Mouse (Mus musculus) intestine, embryonic 14.5 days (tissue): ENCODE data around the gene Echdc3. TPM values are rescaled to one million over a fixed set of nuclear protein-coding genes. Genes with fewer than 3 reads are reported as not detected.

Experiments used
- ATAC-seq: fragments of 200-750 bp; cut with Nextera tagmentation; replicated peaks from 2 replicates; pipeline ENCODE4 v1.8.0; 2017; ENCODE audit warnings: low read depth, moderate number of reproducible peaks, moderate TSS enrichment, moderate library complexity; ENCODE audit not compliant: low FRiP score, low TSS enrichment
- DNase-seq: peaks from one replicate; pipeline ENCODE4 v3.0.0-alpha.2; 2018; ENCODE audit warnings: low spot score
- H3K27ac ChIP-seq: fragments of 300-500 bp; sonication (generic); 2 replicates; pipeline ENCODE4 v1.5.1; 2014; ENCODE audit warnings: low read depth, mild to moderate bottlenecking, control low read depth
- H3K27me3 ChIP-seq: fragments of 300-500 bp; sonication (generic); replicated peaks from 2 replicates; pipeline ENCODE4 v1.6.1; 2014; ENCODE audit warnings: low read length, control low read depth; ENCODE audit not compliant: control insufficient read depth, insufficient read depth
- H3K36me3 ChIP-seq: fragments of 300-500 bp; sonication (generic); 2 replicates; pipeline ENCODE4 v1.6.1; 2014; ENCODE audit warnings: low read length, control low read depth; ENCODE audit not compliant: control insufficient read depth, insufficient read depth
- H3K4me1 ChIP-seq: fragments of 300-500 bp; sonication (generic); replicated peaks from 2 replicates; pipeline ENCODE4 v1.6.1; 2014; ENCODE audit warnings: low read length, control low read depth, mixed read lengths; ENCODE audit not compliant: control insufficient read depth, insufficient read depth
- H3K4me2 ChIP-seq: fragments of 300-500 bp; sonication (generic); 2 replicates; pipeline ENCODE4 v1.6.1; 2014; ENCODE audit warnings: low read length
- H3K4me3 ChIP-seq: fragments of 300-500 bp; sonication (generic); 2 replicates; pipeline ENCODE4 v1.5.1; 2014; ENCODE audit warnings: low read depth, low read length, control low read depth, mixed read lengths
- H3K9ac ChIP-seq: fragments of 300-500 bp; sonication (generic); 2 replicates; pipeline ENCODE4 v1.6.1; 2014; ENCODE audit warnings: mild to moderate bottlenecking, low read length
- H3K9me3 ChIP-seq: fragments of 300-500 bp; sonication (generic); 2 replicates; pipeline ENCODE4 v1.6.1; 2016; ENCODE audit warnings: low read length, control low read depth; ENCODE audit not compliant: control insufficient read depth
- WGBS: fragments of 180-500 bp; shearing (Covaris S2); extraction: QIAGEN DNeasy Blood & Tissue Kit; methylation state at CpG from one replicate; pipeline ENCODE4 v1.1.7; 2014; 5-methylcytosine and 5-hydroxymethylcytosine counted together
- polyA plus RNA-seq: library from polyadenylated mRNA; unstranded; fragments of >200 nt; fragmentation: Nextera tagmentation; extraction: Ambion mirVana; gene quantifications from 2 replicates; pipeline ENCODE4 v1.2.1, GENCODE M21; 2014

Echdc3 gene
- polyA plus RNA-seq, 1 experiment from 2014 or later: 11.3 TPM

DNA sequence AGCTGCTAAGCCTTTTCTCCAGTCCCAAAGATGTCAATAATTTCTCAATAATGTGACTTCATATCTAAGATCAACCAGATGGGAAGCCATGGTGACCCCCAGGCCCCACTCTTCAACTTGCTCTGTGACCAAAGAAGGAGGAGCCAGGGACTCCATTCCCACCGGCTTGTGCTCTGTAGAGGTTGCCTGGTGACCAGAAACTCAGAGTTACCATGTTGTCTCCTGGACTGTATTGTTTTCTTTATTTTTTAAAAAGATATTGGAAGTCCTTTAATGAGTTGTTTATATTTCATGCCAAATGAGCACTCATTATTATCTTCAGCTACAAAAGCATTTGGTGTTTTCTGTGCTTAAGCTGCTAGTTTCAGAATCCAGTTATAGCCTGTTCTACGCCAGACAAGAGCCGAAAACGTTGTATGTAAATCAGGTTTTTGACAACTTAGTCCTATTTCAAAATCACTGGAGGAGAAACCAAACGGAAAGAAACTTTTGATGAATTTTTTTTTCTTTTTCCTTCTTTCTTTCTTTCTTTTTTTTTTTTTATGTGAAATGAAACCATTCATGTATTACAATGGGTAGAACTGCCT is 42.7 kb upstream of the Echdc3 start:
- H3K27ac ChIP-seq: no peak overlapping the region
- no peak for DNase-seq

DNA sequence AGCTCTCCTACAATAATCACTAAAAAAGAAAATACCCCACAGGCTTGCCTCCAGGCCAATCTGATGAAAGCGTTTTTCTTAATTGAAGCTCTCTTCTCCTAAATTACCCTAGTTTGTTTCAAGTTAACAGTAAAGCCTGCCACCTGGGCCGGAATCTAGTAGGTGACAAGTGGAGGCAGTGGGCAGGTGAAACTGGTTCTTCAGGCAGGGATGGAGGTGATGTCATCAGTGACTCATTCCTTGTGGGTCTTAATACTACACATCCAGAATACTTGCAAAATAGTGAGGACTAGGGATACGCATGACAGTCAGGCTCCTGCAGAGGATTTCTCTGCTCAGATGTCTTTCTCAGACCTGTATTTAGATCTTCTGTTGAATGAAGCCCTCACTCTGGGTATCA is 39.7 kb upstream of the Echdc3 start:
- DNase-seq (no peak), ATAC-seq (no peak)
- Histone ChIP-seq H3K36me3 (no peaks in the 10 kb centered on the region), H3K4me2 (no peak overlapping the region), H3K4me3 (no peak overlapping the region), H3K9ac (no peak overlapping the region), H3K27ac (no peak overlapping the region), H3K4me1 (no peaks in the 10 kb centered on the region), H3K27me3 (no peaks in the 10 kb centered on the region), H3K9me3 (no peaks in the 10 kb centered on the region)
- WGBS: 89% methylated on average over 3 of the region's 3 CpGs

More for the DNA sequence above, 42.7 kb upstream of the Echdc3 start:
- Histone ChIP-seq H3K9ac (no peak overlapping the region), H3K27me3 (no peaks in the 10 kb centered on the region), H3K9me3 (no peaks in the 10 kb centered on the region), H3K4me2 (no peak overlapping the region), H3K4me1 (no peaks in the 10 kb centered on the region), H3K4me3 (no peak overlapping the region), H3K36me3 (no peaks in the 10 kb centered on the region)
- no peak for ATAC-seq
- 90% methylated on average over 5 of the region's 5 CpGs for WGBS

DNA sequence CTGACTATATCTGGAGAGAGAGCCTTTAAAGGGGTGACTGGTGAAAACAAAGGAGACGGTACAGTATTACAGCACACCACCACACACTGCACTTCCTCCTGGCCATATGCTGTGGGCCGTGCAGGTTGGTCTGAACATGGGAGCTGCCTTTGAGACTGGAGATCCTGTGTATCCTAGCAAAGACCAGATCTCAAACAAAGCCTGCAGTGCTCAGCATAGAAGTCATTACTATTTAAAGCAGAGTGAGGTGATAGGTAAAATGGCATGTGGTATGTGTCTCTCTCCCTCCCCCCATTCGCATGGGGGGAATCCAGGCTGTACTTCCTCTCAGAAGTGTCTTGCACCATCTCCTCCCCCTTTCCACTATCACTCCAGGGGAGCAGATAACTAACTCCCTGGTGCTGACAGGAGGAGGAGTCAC is 38.3 kb upstream of the Echdc3 start:
- no peak for ATAC-seq
- no peak overlapping the region for H3K4me3 ChIP-seq
- no peak for DNase-seq
- H3K27me3 ChIP-seq: no peaks in the 10 kb centered on the region
- no peak overlapping the region for H3K27ac ChIP-seq
- WGBS: 65% methylated on average over 3 of the region's 3 CpGs
- H3K4me1 ChIP-seq: no peaks in the 10 kb centered on the region
- H3K9me3 ChIP-seq: no peaks in the 10 kb centered on the region
- no peaks in the 10 kb centered on the region for H3K36me3 ChIP-seq
- no peak overlapping the region for H3K4me2 ChIP-seq
- no peak overlapping the region for H3K9ac ChIP-seq

DNA sequence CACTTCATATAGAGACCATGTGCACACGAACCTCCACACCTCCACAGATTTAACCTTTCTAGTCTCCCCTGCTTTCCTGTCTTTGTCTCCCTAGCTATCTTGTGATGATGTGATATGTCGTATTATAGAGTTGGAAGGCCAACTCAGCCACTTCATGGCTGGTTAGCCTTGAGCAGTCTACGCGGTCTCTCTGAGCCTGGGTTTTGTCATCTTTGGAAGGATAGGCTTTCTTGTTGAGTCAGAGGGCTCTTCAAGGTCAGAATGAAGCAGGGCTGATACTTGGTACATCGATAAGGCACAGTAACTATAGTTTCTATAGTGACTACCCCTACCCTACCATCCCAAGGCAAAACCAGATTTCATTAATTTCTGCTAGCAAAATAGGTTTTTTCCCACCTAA is 28.6 kb upstream of the Echdc3 start:
- DNase-seq (no peak), ATAC-seq (no peak)
- 0 out of 2 replicates have a peak, but pooled peaks cover 3% of the 10 kb centered on the region for H3K9me3 ChIP-seq
- no peaks in the 10 kb centered on the region for H3K4me1 ChIP-seq
- no peaks in the 10 kb centered on the region for H3K27me3 ChIP-seq
- H3K4me3 ChIP-seq: no peak overlapping the region
- no peak overlapping the region for H3K9ac ChIP-seq
- H3K36me3 ChIP-seq: no peaks in the 10 kb centered on the region
- no peak overlapping the region for H3K4me2 ChIP-seq
- no peak overlapping the region for H3K27ac ChIP-seq
- 87% methylated on average over 5 of the region's 5 CpGs for WGBS

DNA sequence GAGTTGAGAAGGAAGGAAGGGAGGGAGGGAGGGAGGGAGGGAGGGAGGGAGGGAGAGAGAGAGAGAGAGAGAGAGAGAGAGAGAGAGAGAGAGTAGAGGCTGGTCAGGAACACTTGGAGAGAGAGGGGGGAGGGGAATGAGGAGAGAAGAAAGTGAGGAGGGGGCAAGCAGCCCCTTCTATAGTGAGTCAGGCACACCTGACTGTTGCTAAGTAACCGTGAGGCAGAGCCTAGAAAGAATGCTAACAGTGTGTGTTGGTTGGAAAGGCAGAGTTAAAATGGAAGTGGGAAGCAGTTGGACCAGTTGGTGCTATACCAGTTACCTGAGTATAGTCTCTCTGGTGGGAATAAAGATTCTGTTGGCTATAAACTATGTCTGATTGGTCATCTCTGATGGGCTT is 27.2 kb upstream of the Echdc3 start:
- WGBS: 64% methylated on average over 1 of the region's 1 CpGs
- Histone ChIP-seq H3K4me2 (no peak overlapping the region), H3K9me3 (no peaks in the 10 kb centered on the region), H3K4me3 (no peak overlapping the region), H3K9ac (no peak overlapping the region), H3K4me1 (no peaks in the 10 kb centered on the region), H3K36me3 (no peaks in the 10 kb centered on the region), H3K27me3 (no peaks in the 10 kb centered on the region), H3K27ac (no peak overlapping the region)
- ATAC-seq (no peak), DNase-seq (no peak)

DNA sequence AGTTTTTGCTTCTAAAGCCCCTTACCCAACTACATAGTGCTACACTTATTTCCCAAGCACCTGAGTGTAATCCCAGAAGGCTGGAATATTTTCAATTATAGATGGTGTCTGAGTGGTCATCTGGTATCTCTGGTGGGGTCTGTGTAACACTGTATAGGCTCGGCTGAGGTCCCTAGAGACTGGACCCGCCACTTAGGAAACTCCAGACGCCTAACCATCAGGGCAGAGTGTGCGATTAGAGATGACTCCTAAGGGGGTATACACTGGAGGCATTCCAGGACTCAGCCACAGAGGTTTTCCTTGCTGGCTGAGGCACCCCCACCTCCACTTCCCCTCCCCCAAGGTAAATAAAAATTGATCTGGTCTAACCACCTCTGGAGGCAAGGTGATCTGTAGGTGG is 26.5 kb upstream of the Echdc3 start:
- Histone ChIP-seq H3K9me3 (no peaks in the 10 kb centered on the region), H3K27ac (no peak overlapping the region), H3K36me3 (no peaks in the 10 kb centered on the region), H3K4me3 (no peak overlapping the region), H3K4me2 (no peak overlapping the region), H3K27me3 (no peaks in the 10 kb centered on the region), H3K4me1 (no peaks in the 10 kb centered on the region), H3K9ac (no peak overlapping the region)
- DNase-seq: no peak
- WGBS: 64% methylated on average over 4 of the region's 4 CpGs
- no peak for ATAC-seq

DNA sequence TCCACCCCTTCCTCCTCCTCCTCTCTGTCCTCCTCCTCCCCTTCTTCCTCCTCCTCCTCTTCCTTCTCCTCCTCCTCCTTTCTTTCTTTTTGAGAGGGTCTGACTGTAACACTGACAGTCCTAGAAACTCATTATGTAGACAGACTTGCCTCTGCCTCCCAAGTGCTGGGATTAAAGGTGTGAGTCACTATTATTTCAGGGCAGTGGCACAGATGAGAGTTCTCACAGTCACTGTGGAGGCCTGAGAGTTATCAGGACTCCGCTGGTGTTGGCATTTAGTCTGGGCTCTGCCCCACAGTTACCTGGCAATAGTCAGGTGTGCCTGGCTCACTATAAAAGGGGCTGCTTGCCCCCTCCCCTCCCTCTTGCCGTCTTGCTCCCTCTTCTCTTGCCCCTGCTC is 25.8 kb upstream of the Echdc3 start:
- Histone ChIP-seq H3K4me3 (no peak overlapping the region), H3K4me1 (no peaks in the 10 kb centered on the region), H3K9me3 (no peaks in the 10 kb centered on the region), H3K27me3 (no peaks in the 10 kb centered on the region), H3K9ac (no peak overlapping the region), H3K4me2 (no peak overlapping the region), H3K36me3 (no peaks in the 10 kb centered on the region), H3K27ac (no peak overlapping the region)
- ATAC-seq (no peak), DNase-seq (no peak)
- 49% methylated on average over 2 of the region's 2 CpGs for WGBS

DNA sequence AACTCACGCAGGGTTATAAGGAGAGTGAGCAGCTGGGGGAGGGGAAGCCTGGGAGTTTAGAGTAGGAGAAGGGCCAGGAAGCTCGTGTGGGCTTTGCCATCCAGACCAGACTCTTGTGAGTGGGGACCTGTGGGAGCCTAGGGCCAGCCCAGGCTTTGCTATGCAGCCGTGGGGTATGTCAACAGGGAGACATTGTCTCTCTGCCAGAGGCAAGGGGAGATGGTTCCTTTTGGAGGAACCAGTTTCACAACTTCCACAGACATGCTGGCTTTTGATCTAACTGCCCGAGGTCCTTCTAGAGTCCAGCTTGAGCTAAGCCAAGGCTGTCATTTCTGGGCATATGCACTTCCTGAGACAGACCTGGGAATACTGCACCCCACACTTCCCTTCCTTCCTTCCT is 25.4 kb upstream of the Echdc3 start:
- 0 out of 2 replicates have a peak, but pooled peaks have one; percentile 36 for ATAC-seq
- Histone ChIP-seq H3K27ac (no peak overlapping the region), H3K9ac (no peak overlapping the region)

DNA sequence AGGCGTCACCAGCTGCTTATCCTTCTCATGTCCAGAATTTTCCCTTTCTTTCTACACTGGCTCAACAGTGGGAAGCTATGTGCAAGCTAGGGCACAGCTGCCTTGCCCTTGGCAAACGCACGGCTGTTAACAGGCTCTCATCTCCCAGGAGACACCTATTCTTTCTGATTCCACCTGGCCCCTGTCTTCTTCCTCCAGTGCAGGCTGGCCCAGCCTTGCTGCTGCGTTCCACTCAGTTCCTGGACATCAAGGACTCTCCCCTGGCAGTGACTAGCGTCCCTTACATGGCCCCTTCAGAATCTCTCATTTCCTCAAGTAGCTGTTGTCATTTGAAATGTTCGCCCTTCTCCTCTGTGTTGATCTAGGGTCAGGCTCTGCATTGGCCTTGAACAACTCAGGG is 20.5 kb upstream of the Echdc3 start:
- WGBS: 70% methylated on average over 6 of the region's 6 CpGs

More for the DNA sequence above, 25.4 kb upstream of the Echdc3 start:
- Histone ChIP-seq H3K36me3 (no peaks in the 10 kb centered on the region), H3K4me2 (no peak overlapping the region), H3K9me3 (no peaks in the 10 kb centered on the region), H3K4me3 (no peak overlapping the region), H3K27me3 (no peaks in the 10 kb centered on the region), H3K4me1 (no peaks in the 10 kb centered on the region)
- 38% methylated on average over 4 of the region's 4 CpGs for WGBS
- no peak for DNase-seq

More for the DNA sequence above, 20.5 kb upstream of the Echdc3 start:
- no peaks in the 10 kb centered on the region for H3K9me3 ChIP-seq
- H3K27ac ChIP-seq: no peak overlapping the region
- no peak overlapping the region for H3K9ac ChIP-seq
- no peak for ATAC-seq
- DNase-seq: no peak
- H3K4me1 ChIP-seq: no peaks in the 10 kb centered on the region
- H3K4me3 ChIP-seq: no peak overlapping the region
- H3K36me3 ChIP-seq: no peaks in the 10 kb centered on the region
- no peak overlapping the region for H3K4me2 ChIP-seq
- H3K27me3 ChIP-seq: no peaks in the 10 kb centered on the region
